Mouse (Mus musculus) kidney, adult 9 months (tissue): ENCODE data around the gene Atp9a.

Experiments used
- DNase-seq: peaks from one replicate; pipeline ENCODE4 v3.0.0; 2022

The Atp9a gene

DNA sequence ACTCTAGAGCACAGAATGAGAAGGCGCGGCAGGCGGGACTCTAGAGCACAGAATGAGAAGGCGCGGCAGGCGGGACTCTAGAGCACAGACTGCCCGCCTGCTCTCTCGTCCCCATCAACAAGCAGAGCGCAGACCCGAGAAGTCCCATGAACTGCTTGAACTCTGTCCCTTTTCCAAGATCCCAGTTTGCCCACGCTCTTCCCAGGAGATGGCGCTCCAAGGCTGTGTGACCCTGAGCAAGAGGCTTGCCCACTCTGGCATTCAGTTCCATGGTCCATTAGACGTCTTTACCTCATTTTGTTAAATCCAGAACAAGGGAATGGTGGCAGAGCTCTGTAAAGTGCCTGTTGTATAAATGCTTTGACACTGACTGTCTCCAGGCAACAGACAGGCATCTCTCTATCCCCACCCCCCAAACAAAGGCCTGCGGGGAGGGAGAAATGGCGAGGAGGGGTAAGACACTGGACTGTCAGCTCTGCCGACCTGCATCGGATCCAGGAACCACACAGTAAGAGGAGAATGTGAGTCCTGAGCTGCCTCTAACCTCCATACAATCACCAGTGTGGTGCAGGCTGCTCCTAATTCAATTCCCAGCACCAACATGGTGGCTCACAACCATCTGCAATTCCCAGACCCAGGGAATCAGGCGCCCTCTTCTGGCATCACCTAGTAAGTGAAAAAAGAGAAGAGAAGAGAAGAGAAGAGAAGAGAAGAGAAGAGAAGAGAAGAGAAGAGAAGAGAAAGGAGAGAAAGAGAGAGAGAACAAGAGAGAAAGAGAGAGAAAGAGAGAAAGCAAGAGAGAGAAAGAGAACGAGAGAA lies 62.6 kb downstream of the Atp9a start:
- DNase-seq: no peak

DNA sequence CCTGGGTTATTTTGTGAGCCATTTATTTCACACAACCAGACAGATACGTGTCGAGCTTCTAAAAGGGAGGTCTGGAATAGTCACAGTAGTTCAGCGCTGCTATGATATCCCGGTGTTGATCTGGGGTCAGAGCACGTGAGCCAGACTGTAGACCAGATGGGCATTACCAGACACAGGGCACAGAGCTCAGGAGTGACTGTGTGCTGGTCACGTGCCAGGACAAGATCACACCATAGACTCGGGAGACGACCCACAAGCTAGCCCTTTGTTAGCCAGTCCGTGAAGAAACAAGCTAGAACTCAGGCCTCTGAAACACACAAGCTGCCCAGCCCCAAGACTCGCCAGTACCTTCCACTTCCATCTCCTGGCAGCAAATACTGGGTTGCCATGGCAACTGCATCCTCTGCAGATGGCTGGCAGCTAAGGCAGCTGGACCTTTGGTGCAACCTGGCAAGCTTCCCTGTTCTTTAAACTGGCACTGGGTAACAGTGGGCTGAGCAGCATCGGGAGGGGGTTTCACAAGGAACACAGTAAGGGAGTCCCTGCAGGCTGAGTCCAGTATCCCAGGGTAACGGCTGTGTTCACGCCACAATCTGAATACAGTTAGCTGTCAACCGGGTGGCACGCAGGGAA lies 63.4 kb downstream of the Atp9a start:
- no peak for DNase-seq

DNA sequence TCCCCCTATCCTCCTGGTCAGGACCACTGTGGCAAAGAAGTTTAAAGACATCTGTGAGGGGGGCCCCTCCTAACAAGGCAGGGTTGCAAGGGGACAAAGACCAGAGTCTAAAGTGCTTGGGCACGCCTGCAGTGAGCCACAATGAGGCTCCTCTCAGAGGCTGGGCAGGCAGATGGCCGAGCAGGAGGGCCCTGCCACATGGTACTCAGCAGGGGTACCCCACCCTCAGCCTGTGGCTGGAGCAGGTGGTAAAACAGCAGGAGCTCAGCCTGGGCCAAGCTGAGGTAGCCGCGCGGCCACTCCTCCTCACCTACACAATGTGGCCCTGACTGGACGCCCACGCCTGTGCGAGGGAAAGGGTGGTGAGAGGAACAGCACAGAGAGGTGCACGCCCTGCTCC lies 64.6 kb downstream of the Atp9a start:
- no peak for DNase-seq

DNA sequence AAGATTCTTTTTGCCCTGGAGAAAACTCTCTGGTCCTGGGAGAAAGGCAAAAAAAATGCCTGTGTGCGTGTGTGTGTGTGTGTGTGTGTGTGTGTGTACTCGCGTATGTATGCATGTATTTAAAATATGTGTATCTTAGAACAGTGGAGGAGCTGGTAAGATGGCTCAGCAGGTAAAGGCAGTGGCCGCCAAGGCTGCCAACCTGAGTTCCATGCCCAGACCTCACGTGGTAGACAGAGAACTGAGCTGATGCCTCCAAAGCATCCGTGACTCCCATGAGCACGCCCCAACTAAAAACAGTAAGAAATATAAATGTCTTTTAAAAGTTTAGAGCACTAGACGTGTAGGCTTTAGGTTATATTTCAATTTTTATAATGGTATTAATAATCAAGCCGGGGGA lies 70.5 kb downstream of the Atp9a start:
- DNase-seq: no peak

GRCm38 (mm10) chr2:168670241-168670640 lies 72.0 kb downstream of the Atp9a start:
- no peak for DNase-seq

DNA sequence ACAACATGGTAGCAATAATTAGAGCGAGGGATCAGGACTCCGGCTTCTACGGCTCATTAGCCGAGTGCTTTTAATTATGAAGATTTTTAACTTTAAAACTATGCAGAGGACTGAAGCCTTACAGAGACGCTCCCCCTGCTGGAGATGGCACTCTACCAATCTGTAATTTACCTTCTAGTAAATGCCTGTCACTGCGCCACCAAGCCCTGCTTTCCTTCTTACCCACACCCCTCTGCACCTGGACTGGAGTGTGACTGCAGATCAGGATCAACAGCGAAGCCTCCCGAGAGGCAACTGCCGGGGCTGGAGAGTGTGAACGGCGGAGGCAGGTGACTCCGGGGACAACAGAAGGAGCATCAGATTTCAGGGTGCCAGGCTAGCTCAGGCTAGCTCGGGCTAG lies 72.4 kb downstream of the Atp9a start:
- peak; percentile 46 for DNase-seq

DNA sequence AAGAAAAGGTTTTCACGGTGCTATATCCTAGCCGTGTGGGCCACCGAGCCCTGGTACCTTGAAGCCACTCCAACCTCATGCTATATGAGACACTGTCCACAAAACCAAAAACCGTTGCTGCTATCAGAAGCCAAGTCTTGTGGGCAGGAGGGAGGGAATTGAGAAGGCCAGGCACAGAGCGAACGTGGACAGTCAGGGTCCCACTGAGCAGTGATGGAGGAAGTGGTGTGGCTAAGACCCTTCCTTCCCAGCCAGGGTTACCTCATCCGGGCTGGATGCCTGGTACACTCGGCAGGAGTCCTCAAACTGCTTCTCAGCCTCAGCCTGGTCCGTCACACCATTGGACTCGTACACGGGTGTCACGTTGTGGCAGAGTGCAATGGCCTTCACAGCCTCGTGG lies 74.5 kb downstream of the Atp9a start:
- no peak for DNase-seq

DNA sequence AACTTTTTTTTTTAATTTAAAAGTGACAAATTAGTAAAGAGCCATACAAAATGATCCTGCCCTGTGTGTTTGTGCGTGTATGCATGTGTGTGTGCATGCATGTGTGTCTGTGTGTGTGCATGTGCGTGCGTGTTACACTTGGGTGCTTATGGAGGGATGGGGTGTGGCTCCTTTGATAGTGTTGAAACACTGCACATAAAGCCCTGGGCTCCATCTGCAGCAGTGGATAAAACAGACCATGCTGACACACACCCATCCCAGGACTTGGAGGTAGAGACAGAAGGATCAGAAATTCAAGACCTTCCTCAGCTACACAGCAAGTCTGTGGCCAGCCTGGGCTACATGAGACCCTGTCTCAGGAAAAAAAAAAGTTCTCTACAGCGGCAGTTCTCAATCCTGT lies 76.5 kb downstream of the Atp9a start:
- no peak for DNase-seq

- no peak for DNase-seq
These were observed 78.5 kb downstream of the Atp9a start for GRCm38 (mm10) chr2:168663716-168664115.

GRCm38 (mm10) chr2:168663216-168663615 lies 79.0 kb downstream of the Atp9a start:
- peak; percentile 62 for DNase-seq

DNA sequence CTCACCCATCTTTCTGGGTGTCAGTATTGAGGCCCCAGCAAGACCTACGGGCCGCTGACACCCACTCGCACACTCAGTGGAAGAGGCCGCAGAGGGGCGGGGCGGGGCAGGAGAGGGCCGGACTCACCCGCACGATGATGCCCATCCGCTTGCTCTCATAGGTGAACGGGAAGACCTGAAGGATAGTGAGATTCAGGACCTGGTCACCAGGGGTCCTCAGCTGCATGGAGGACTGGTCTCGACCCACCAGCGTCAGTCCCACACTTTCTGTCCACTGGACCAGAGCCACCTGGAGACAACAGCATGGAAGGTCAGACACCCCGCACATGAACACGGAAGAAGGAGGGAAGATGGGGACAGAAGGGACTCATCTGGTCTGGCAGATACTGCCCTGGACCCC lies 80.4 kb downstream of the Atp9a start:
- DNase-seq: no peak

DNA sequence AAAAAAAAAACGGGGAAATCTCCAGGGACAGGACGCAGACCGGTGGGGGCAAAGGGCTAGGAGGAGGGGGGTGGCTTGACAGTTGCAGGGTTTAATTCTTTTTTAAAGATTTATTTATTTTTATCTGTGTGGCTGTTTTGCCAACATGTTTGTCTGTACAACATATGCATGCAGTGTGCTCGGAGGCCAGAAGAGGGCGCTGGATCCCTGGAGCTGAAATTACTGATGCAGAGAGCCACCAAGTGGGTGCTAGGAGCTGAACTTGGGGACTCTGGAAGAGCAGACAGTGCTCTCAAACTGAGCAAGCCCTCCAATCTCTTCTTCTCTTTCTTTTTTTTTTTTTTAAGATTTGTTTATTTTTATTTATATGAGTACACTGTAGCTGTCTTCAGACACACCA lies 81.9 kb downstream of the Atp9a start:
- DNase-seq: no peak

- no peak for DNase-seq
These were observed 83.7 kb downstream of the Atp9a start for GRCm38 (mm10) chr2:168658551-168658950.

- no peak for DNase-seq
These were observed 85.5 kb downstream of the Atp9a start for GRCm38 (mm10) chr2:168656569-168657308.

DNA sequence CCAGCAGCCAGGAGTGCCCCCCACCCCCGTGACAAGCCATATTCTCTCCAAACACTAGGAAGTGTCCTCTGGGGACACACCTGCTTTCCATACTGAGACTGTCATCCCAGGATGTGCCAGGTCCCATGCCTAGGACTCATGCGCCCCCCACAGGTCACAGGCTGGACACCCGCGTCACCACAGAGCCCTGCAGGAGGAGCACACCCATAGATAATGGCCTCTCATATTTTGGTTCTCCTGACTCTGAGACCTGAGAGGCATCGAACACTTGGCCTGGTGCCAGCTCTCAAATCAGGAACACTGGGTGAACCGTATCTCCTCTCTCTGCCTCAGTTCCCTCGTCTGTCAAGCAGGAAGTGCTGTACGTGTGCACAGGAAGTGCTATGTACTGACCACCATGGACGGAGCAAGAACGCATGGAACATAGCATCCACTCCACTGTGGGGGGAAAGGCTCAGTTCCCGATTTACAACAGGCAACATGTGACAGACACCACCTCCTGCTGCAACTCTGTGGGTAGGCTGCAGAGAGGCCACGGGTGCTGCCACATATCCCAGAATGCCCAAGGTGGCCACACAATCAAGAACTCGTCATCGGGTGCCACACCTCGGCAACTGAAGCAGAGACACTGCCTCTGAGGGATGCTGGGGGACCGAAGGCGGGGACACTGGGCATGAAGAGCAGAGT lies 87.1 kb downstream of the Atp9a start:
- DNase-seq: no peak

GRCm38 (mm10) chr2:168654482-168654881 lies 87.7 kb downstream of the Atp9a start:
- no peak for DNase-seq

DNA sequence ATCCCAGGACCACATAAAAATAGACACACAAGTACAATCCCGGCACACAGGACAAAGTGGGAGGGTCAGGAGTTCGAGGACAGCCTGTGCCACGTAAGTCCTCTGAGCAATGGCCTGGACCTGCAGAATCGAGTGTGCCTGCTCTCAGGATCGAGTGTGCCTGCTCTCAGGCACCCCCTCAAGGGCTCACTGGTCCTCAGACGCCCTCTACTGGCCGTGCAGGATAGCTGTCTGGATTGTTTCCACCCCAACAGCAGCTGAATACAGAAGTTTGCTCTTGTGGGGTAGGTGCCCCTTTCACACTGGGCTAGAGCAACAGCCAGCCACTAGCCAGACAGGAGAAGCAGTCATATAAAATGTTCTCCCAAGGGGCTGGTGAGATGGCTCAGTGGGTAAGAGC lies 90.5 kb downstream of the Atp9a start:
- DNase-seq: no peak

GRCm38 (mm10) chr2:168648171-168648570 lies 94.0 kb downstream of the Atp9a start:
- DNase-seq: no peak

DNA sequence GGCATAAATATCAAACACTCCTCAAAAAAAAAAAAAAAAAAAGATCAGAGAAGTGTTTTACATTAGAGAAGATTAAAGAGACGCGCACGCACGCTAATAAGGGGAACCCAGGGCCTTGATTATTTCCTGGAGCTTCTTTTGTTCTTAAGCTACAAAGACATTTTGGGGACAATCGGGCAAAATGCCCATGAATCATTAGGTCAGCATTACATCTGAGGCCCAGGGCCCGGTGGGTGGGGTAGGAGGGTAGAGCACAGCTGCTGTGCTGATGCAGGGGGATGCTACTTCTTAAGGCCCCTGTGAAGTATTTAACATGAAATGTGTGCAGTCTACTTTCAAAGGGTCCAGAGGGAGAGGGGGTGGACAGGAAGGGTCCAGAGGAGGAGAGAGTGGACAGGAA lies 97.4 kb downstream of the Atp9a start:
- DNase-seq: no peak

DNA sequence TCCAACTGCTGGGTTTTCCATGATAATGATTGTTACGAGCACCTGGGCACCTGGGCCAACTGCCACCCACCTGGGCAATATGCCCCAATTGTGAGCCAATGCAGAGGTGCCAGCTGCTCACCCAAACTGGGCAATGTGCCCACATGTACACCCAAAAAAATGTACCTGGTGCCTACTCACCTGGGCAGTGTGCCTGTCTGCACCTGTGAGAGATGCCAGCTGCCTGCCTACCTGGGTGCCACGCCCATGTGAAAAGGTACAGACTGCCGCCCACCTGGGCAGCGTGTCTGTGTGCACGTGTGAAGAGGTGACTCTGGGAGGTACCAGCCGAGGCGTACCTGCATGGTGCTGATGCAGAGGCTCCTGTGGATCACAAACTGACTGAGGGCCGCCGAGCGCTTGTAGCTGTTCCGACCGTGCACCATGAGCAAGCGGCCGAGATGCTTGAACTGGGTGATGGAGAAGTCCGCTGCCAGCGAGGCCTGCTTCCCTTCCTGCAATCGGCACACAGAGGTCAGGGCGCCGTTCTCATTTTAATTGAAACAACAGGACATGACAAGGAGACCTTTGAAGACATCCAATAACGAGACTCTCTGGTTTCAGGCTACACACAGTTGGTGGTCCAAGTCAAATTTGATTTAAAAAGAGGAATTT lies 98.6 kb downstream of the Atp9a start:
- no peak for DNase-seq

DNA sequence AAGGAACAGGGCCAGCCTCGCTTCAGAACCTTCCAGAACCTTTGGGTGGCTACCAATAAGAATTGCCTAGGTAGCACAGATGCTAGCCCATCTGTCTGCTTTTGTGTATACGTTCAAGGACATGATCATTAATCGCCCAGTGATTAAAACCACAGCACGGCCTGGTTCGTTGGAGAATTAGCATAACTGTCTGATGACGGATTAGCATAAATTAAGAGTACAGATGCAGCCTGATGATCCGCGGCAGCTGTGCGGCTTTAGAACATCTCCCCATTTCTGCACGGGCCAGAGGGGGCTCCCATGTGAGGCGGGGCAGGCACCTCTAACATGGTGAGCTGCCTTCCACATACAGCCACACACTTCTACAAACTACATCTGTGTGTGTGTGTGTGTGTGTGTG lies 100.0 kb downstream of the Atp9a start:
- no peak for DNase-seq

DNA sequence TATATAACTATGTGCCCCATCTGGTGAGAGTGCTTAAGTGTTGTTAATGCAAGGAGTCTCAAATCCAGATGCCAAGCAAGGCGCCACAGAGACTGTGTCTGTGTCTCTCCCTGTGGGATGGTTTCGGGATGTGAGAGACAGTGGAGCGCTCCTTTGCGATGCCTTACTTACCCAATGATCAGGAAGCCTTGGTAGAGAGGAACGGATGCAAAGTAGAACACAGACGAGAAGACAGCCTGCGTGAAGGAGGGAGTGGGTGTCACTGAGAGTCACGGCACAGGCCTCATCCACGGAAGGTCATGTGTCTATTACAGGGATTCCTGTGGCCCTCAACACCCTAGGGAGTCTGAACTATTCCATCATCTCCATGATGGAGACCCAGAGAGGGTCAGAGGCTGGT lies 101.7 kb downstream of the Atp9a start:
- no peak for DNase-seq

DNA sequence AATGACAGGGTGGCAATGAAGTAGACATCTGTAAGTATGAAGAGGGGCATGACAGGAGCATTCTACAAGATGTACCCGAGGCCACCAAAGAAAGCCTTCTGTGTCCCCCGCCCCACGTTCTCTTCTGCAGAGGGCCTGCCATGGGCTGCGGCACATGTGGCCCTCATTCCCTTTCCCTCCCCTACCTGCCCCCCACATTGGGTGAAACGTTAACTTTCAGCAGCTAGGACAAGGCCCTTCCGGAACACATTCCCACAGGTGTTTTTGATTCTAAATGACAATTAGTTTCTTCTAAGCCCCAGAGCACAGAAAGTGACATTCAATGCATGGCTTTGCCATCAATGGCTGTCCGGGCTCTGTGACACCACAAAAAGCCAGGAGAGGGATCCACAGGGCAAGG lies 107.3 kb downstream of the Atp9a start:
- DNase-seq: no peak
